Mouse (Mus musculus) T-helper 1 cell (primary cell): ENCODE data around the gene Cdh10.

Source experiments
- in situ Hi-C: fragments of 300-600 bp; cut with MboI, MseI; formaldehyde crosslinking; loops from one replicate; pipeline ENCODE4 v1.15.1; 2025; ENCODE audit warnings: high pct_unique_total_duplicates

Gene Cdh10

DNA sequence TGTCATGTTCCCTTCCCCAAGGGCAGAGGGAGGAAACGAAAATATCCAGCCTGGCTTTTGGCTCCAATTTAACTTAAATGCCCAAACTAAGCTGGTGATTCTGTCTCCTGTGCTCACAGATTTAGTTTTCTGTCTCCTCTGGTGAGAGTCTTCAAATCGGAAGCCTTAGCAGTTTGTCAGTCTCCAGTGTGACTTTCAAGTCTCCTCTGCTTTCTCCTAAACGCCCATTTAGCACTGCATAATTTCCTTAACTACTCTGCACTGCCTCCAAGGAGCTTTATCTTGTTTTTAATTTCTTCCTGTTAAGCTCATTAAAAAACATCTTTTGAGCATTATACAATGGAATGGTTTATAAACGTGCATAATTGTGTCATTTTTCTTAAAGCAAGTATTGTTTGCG lies 156.3 kb downstream of the Cdh10 start:
- in situ Hi-C loops, result no loop called here

GRCm38 (mm10) chr15:18984891-18985290 lies 166.1 kb downstream of the Cdh10 start:
- in situ Hi-C loops, result no loop called here

DNA sequence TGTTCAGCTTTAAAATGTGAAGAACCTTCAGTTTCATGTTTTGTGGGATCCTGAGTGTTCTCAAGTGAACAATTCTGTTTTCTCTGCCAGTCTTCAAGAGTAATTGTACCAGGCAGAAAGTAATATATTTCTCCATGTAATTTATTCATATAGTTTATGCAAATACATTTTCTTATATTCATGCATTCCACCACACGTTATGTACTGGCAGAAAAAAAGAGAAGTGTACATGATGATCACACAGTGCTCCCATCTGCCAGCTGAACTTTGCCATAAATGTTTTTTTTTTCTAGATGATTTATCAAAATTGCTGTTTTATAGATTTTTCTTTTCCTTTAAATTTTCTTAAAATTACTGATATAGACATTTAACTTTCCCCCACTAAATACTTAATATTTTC lies 168.9 kb downstream of the Cdh10 start:
- in situ Hi-C loops, result no loop called here

DNA sequence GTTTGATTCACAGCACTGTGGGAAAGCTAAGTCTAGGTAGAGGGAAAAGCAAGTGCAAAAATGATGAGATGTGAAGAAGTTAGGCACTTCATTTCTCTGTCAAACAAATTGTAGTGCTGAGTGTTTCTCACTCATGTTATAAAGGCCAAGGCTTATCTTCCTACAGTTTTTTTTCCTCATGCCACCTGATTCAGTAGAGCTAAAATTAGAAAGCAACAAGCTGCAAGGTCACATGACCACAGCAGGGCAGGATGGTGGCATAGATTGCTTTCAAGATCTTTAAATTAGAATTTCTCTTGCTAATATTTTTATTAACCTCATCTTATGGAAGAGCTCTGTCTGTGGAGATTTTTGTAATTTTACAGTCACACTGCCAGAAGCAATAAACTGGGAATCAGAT lies 174.8 kb downstream of the Cdh10 start:
- in situ Hi-C loops, result no loop called here

DNA sequence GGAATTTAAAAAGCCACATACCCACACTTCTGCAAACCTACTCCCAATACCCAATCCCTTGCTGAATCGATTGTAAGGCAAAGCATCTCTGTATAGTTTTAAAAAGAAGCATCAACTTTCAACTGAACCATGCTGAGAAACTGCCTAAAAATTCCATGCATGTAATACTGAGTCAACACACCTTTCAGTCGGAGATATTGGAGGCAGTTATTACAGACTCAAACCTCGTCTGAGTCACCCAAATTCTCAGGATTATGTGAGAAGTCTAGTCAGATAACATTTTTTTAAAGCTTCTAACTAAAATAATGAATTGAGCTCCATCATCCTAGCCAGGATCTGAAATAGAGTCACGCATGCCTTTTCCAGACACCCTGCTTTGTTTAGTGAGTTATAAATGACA lies 175.5 kb downstream of the Cdh10 start:
- in situ Hi-C loops, result no loop called here

DNA sequence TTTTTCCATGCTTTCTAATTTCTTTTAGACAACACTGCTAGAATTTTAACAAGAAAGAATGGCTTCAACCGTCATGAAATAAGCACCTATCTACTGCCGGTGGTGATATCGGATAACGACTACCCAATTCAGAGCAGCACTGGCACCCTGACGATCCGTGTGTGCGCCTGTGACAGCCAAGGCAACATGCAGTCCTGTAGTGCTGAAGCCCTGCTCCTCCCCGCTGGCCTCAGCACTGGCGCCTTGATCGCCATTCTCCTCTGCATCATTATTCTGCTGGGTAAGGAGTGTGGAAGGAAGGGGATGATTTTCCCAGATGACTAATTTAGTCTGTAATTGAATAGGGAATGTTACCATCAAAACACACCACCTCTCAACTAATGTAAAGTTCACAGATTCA lies 192.1 kb downstream of the Cdh10 start:
- in situ Hi-C loops, result no loop called here

DNA sequence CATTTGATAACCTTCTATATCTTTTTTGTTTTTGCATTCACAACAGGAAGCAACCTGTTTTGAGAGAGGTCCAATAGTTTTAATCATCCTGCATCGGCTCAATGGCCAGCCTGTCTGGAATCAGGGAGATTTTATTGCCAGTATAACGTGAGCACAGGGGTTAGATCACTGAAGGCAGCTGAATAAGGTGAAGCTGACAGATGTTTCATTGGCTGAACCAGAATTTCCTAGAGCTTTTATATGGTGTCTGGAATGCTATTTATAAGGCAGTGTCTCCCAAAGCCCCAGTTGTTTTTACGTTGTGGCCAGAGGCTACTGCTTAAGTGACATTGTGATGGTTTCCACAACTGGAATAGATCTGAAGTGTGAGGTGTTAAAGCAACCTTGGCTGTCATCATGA lies 214.2 kb downstream of the Cdh10 start:
- in situ Hi-C loops, result no loop called here

GRCm38 (mm10) chr15:19040077-19040476 lies 221.3 kb downstream of the Cdh10 start:
- in situ Hi-C loops, result no loop called here
